Mouse (Mus musculus): ENCODE results near the gene Dhps. TPM values are rescaled to one million over a fixed set of nuclear protein-coding genes. Genes with fewer than 3 reads are reported as not detected.
A peak's percentile ranks its signal among the peaks of the same experiment; 100 is the strongest.

Gene Dhps
- total and polyA plus RNA-seq, 3 experiments = 44.7 to 88.5 (median 60.1) TPM

DNA sequence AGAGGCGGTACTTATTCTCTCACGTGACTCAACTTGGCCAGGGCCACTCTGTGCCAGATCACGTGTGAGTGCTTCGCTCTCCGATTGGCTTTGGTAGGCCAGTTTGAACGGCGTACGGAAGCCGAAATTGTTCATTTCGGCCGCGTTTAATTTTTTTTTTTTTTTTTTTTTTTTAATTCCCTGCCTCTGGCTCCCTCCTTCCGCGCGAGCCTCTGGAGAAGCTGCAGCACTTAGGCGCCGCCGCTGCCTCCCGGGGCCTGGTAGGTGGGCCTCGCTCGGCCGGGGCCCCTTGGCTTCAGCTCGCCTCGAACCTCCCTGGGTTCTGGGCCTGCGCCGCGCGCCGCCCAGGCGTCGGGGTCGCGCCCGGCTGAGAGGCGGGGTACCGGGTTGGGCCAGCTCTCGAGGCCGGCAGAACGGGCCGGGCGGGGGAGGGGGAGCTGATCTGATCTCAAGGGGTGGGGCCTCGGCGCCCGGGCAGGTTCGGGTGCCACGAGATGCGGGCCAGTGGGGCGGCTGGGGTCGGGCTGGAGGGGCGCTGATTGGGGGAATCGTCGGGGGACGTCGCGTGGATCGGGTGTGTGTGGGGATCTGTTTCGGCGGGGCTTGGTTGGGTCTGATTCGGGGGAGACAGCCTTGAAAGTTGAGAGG is 34.7 kb upstream of the Dhps start, which contains the start of gene Tnpo2:
TSS of gene Tnpo2 (plus strand) at position 198 of the 648 bp plus-strand sequence.
- in situ Hi-C loops (cut with MboI; ENCODE audit: low pct_ligation_motif_present, low pct_unique_long_range_greater_than_20kb, low sequenced_read_pairs) = no loop called here
- dilution Hi-C loops (cut with MboI; ENCODE audit: extremely low pct_ligation_motif_present, extremely low pct_unique_long_range_greater_than_20kb, low sequenced_read_pairs) = no loop called here
- peak within 1 kb of the TSS; percentile 93 for H3K4me2 ChIP-seq (ENCODE audit: insufficient read depth, low read depth, poor library complexity, severe bottlenecking)
- peak within 1 kb of the TSS; percentile 94 for H3K9ac ChIP-seq (ENCODE audit: insufficient read depth, low read depth)
- peak; percentile 98 for DNase-seq (ENCODE audit: extremely low read depth)
- peak within 1 kb of the TSS; percentile 88 for H3K27ac ChIP-seq (ENCODE audit: insufficient read depth, low read depth)
- peaks cover 53% of the 10 kb centered on the region for H3K79me2 ChIP-seq (replicated peaks; ENCODE audit: control insufficient read depth, extremely low read depth, insufficient read depth, poor library complexity, severe bottlenecking)
- peak; percentile 66 for TF ChIP-seq POLR2A (IDR thresholded peaks at IDR 0.05; ENCODE audit: low read depth, low read length)
- TF ChIP-seq USF1 (IDR thresholded peaks at IDR 0.05; ENCODE audit: low read depth, low read length) = peak; percentile 98
- TF ChIP-seq MAFK (IDR thresholded peaks at IDR 0.05; ENCODE audit: insufficient replicate concordance, low read length) = no peak
- TF ChIP-seq BHLHE40 (IDR thresholded peaks at IDR 0.05; ENCODE audit: low read depth, low read length) = peak; percentile 98
- no peak for TF ChIP-seq PAX5 (IDR thresholded peaks at IDR 0.05; ENCODE audit: low read length)
- 0 out of 2 replicates have a peak, but pooled peaks have one; percentile 6 for TF ChIP-seq CHD1 (IDR thresholded peaks at IDR 0.05; ENCODE audit: low read depth, low read length)
- TF ChIP-seq KAT2A (IDR thresholded peaks at IDR 0.05; ENCODE audit: insufficient replicate concordance, low read length) = peak; percentile 76; the same call in 1 of the 2 replicates
- TF ChIP-seq ZNF384 (IDR thresholded peaks at IDR 0.05; ENCODE audit: low read depth, low read length) = peak; percentile 100
- TF ChIP-seq EP300 (IDR thresholded peaks at IDR 0.05; ENCODE audit: low read length) = no peak
- TF ChIP-seq NELFE (IDR thresholded peaks at IDR 0.05; ENCODE audit: low read depth, low read length) = peak; percentile 60; the same call in 1 of the 2 replicates
- TF ChIP-seq ZKSCAN1 (IDR thresholded peaks at IDR 0.05; ENCODE audit: borderline replicate concordance, low read depth, low read length) = no peak; the same call in 1 of the 2 replicates
- no peak for TF ChIP-seq SMC3 (IDR thresholded peaks at IDR 0.05; ENCODE audit: low read depth, low read length)
- peak; percentile 42; the same call in 1 of the 2 replicates for TF ChIP-seq MEF2A (IDR thresholded peaks at IDR 0.05; ENCODE audit: borderline replicate concordance, low read depth, low read length)
- peak; percentile 76 for TF ChIP-seq SIN3A (IDR thresholded peaks at IDR 0.05; ENCODE audit: low read length)
- TF ChIP-seq MAX (IDR thresholded peaks at IDR 0.05; ENCODE audit: low read length) = peak; percentile 98
- TF ChIP-seq TCF12 (IDR thresholded peaks at IDR 0.05; ENCODE audit: low read depth, low read length) = peak; percentile 36
- peak; percentile 66; the same call in 1 of the 2 replicates for TF ChIP-seq ZMIZ1 (IDR thresholded peaks at IDR 0.05; ENCODE audit: low read depth, low read length)
- no peak for TF ChIP-seq JUN (IDR thresholded peaks at IDR 0.05; ENCODE audit: insufficient read depth, low read depth, low read length)
- TF ChIP-seq ETS1 (conservative IDR thresholded peaks at IDR 0.05; ENCODE audit: low read depth, low read length) = no peak
- peak; percentile 96; the same call in 1 of the 2 replicates for TF ChIP-seq TBP (conservative IDR thresholded peaks at IDR 0.05; ENCODE audit: low read depth, low read length)
- TF ChIP-seq RCOR1 (conservative IDR thresholded peaks at IDR 0.05; ENCODE audit: low read depth, low read length) = no peak
- no peak for TF ChIP-seq IRF4 (IDR thresholded peaks at IDR 0.05; ENCODE audit: low read depth, low read length)
- peak; percentile 82 for TF ChIP-seq MXI1 (IDR thresholded peaks at IDR 0.05; ENCODE audit: low read depth, low read length)
- peak; percentile 88; the same call in 1 of the 2 replicates for TF ChIP-seq UBTF (IDR thresholded peaks at IDR 0.05; ENCODE audit: low read depth, low read length)
- no peak; the same call in 1 of the 2 replicates for TF ChIP-seq POLR2AphosphoS2 (IDR thresholded peaks at IDR 0.05; ENCODE audit: low read depth, low read length)
- TF ChIP-seq HCFC1 (IDR thresholded peaks at IDR 0.05; ENCODE audit: low read depth, low read length) = peak; percentile 87
- TF ChIP-seq E2F4 (IDR thresholded peaks at IDR 0.05; ENCODE audit: insufficient replicate concordance, low read depth, low read length) = no peak
- no peak for TF ChIP-seq JUND (conservative IDR thresholded peaks at IDR 0.05; ENCODE audit: low read depth, low read length)
- TF ChIP-seq ELF1 (IDR thresholded peaks at IDR 0.05; ENCODE audit: low read depth, low read length) = peak; percentile 66; the same call in 1 of the 2 replicates
- TF ChIP-seq RAD21 (IDR thresholded peaks at IDR 0.05; ENCODE audit: low read depth, low read length) = no peak
- no peak for TF ChIP-seq CTCF (conservative IDR thresholded peaks at IDR 0.05 in 1 of 2, IDR thresholded peaks at IDR 0.05 in 1 of 2; ENCODE audit: low read depth in 2 of 2, low read length in 2 of 2)
- peak; percentile 49; the same call in 1 of the 2 replicates for TF ChIP-seq GABPA (IDR thresholded peaks at IDR 0.05; ENCODE audit: insufficient replicate concordance, low read depth, low read length)
- peak; percentile 46; the same call in 1 of the 2 replicates for TF ChIP-seq CHD2 (IDR thresholded peaks at IDR 0.05; ENCODE audit: low read length)
- TF ChIP-seq MYC (IDR thresholded peaks at IDR 0.05; ENCODE audit: low read depth, low read length) = peak; percentile 94
- TF ChIP-seq ZC3H11A (IDR thresholded peaks at IDR 0.05; ENCODE audit: low read depth, low read length) = no peak
- TF ChIP-seq MAZ (IDR thresholded peaks at IDR 0.05; ENCODE audit: low read depth, low read length) = 0 out of 2 replicates have a peak, but pooled peaks have one; percentile 84
- peak; percentile 62; the same call in 1 of the 2 replicates for TF ChIP-seq NRF1 (IDR thresholded peaks at IDR 0.05; ENCODE audit: low read depth, low read length)
- TF ChIP-seq USF2 (conservative IDR thresholded peaks at IDR 0.05; ENCODE audit: low read depth, low read length) = peak; percentile 99
- peaks cover 27 to 45% of the 10 kb centered on the region in 2 experiments for H3K36me3 ChIP-seq (replicated peaks in 1 of 2; ENCODE audit: control insufficient read depth in 1 of 2, insufficient read depth in 1 of 2, low read length in 1 of 2)
- H3K27me3 ChIP-seq (replicated peaks) = no peaks in the 10 kb centered on the region
- H3K4me1 ChIP-seq (ENCODE audit: control insufficient read depth in 1 of 2, insufficient read depth in 2 of 2) = peaks cover 3 to 49% of the 10 kb centered on the region in 2 experiments
- peak within 1 kb of the TSS; percentile 83 to 90 (median 88) for H3K4me3 ChIP-seq (replicated peaks in 1 of 3; ENCODE audit: low read depth in 2 of 3, low read length in 2 of 3, poor library complexity in 1 of 3)
- H3K9me3 ChIP-seq (replicated peaks; ENCODE audit: low read length) = no peaks in the 10 kb centered on the region
